Mouse (Mus musculus) CH12.LX (cell line): ENCODE measurements around the gene Bcas1. TPM values are rescaled to one million over a fixed set of nuclear protein-coding genes. Genes with fewer than 3 reads are reported as not detected.

Experiments
- DNase-seq: peaks from one replicate; pipeline ENCODE4 v3.0.0-alpha.2; 2013; ENCODE audit errors: extremely low read depth
- H3K27ac ChIP-seq: 2 replicates; pipeline ENCODE4 v1.5.1; 2012; ENCODE audit warnings: low read depth, mild to moderate bottlenecking, control low read depth, moderate library complexity; ENCODE audit not compliant: insufficient read depth
- H3K27me3 ChIP-seq: replicated peaks from 2 replicates; pipeline ENCODE3; 2012; ENCODE audit warnings: inconsistent platforms
- H3K36me3 ChIP-seq, 2 experiments: replicated peaks in 1 of 2; 2 replicates each; pipeline versions ENCODE3 to v1.6.1; 2012; ENCODE audit warnings: inconsistent platforms in 1 of 2, low read length in 1 of 2, mild to moderate bottlenecking in 1 of 2, mixed read lengths in 1 of 2, moderate library complexity in 1 of 2; ENCODE audit not compliant: control insufficient read depth in 1 of 2, insufficient read depth in 1 of 2
- H3K4me1 ChIP-seq, 2 experiments: 2 replicates each; pipeline ENCODE4 v1.6.1; 2012; ENCODE audit warnings: inconsistent platforms in 1 of 2, moderate library complexity in 1 of 2; ENCODE audit not compliant: insufficient read depth in 2 of 2, control insufficient read depth in 1 of 2
- H3K4me2 ChIP-seq: 2 replicates; pipeline ENCODE4 v1.6.1; 2012; ENCODE audit warnings: low read depth, mild to moderate bottlenecking, control low read depth; ENCODE audit not compliant: poor library complexity, insufficient read depth, severe bottlenecking
- H3K4me3 ChIP-seq, 3 experiments: fragments of 150-350 bp in 1 of 3; sonication (generic) in 1 of 3; replicated peaks in 1 of 3; 2 replicates each; pipeline versions ENCODE3 to v1.5.1; 2011 to 2012; ENCODE audit warnings: low read depth in 2 of 3, low read length in 2 of 3, mild to moderate bottlenecking in 2 of 3, moderate library complexity in 2 of 3, control low read depth in 1 of 3, improper control_type of control experiment in 1 of 3, inconsistent platforms in 1 of 3, mixed read lengths in 1 of 3; ENCODE audit not compliant: poor library complexity in 1 of 3
- H3K79me2 ChIP-seq: replicated peaks from 2 replicates; pipeline ENCODE4 v1.6.1; 2012; ENCODE audit warnings: mild to moderate bottlenecking, moderate library complexity; ENCODE audit not compliant: control insufficient read depth, poor library complexity, insufficient read depth, severe bottlenecking; ENCODE audit errors: extremely low read depth
- H3K9ac ChIP-seq: 2 replicates; pipeline ENCODE4 v1.6.1; 2012; ENCODE audit warnings: low read depth, mild to moderate bottlenecking, control low read depth, moderate library complexity; ENCODE audit not compliant: insufficient read depth
- H3K9me3 ChIP-seq: replicated peaks from 2 replicates; pipeline ENCODE3; 2012; ENCODE audit warnings: low read length, inconsistent platforms, mixed read lengths
- CTCF ChIP-seq, 2 experiments: IDR thresholded peaks in 1 of 2; conservative IDR thresholded peaks in 1 of 2; 2 replicates each; pipeline ENCODE4 v1.5.1; 2011 to 2012; ENCODE audit warnings: low read depth in 2 of 2, low read length in 2 of 2, improper control_type of control experiment in 1 of 2, inconsistent platforms in 1 of 2, mild to moderate bottlenecking in 1 of 2, moderate library complexity in 1 of 2
- IRF4 ChIP-seq: IDR thresholded peaks from 2 replicates; pipeline ENCODE4 v1.6.1; 2014; ENCODE audit warnings: low read depth, mild to moderate bottlenecking, inconsistent platforms, low read length, improper control_type of control experiment
- KAT2A ChIP-seq: IDR thresholded peaks from 2 replicates; pipeline ENCODE4 v1.6.1; 2012; ENCODE audit warnings: low read length, improper control_type of control experiment, inconsistent platforms; ENCODE audit not compliant: insufficient replicate concordance
- MAX ChIP-seq: IDR thresholded peaks from 2 replicates; pipeline ENCODE4 v1.6.1; 2011; ENCODE audit warnings: low read length, improper control_type of control experiment
- MAZ ChIP-seq: IDR thresholded peaks from 2 replicates; pipeline ENCODE4 v1.6.1; 2012; ENCODE audit warnings: low read depth, mild to moderate bottlenecking, inconsistent platforms, low read length, improper control_type of control experiment, moderate library complexity
- NRF1 ChIP-seq: IDR thresholded peaks from 2 replicates; pipeline ENCODE4 v1.6.1; 2014; ENCODE audit warnings: low read depth, mild to moderate bottlenecking, inconsistent platforms, low read length, improper control_type of control experiment, moderate library complexity
- PAX5 ChIP-seq: IDR thresholded peaks from 2 replicates; pipeline ENCODE4 v1.6.1; 2012; ENCODE audit warnings: low read length, inconsistent platforms, mixed read lengths
- POLR2AphosphoS2 ChIP-seq: IDR thresholded peaks from 2 replicates; pipeline ENCODE4 v1.6.1; 2011; ENCODE audit warnings: low read depth, low read length, improper control_type of control experiment
- RAD21 ChIP-seq: IDR thresholded peaks from 2 replicates; pipeline ENCODE4 v1.6.1; 2011; ENCODE audit warnings: low read depth, mild to moderate bottlenecking, low read length, improper control_type of control experiment, moderate library complexity
- RCOR1 ChIP-seq: conservative IDR thresholded peaks from 2 replicates; pipeline ENCODE4 v1.6.1; 2012; ENCODE audit warnings: low read depth, mild to moderate bottlenecking, inconsistent platforms, low read length, improper control_type of control experiment
- SIN3A ChIP-seq: IDR thresholded peaks from 2 replicates; pipeline ENCODE4 v1.6.1; 2012; ENCODE audit warnings: low read length, improper control_type of control experiment, inconsistent platforms
- SMC3 ChIP-seq: IDR thresholded peaks from 2 replicates; pipeline ENCODE4 v1.6.1; 2011; ENCODE audit warnings: low read depth, low read length, improper control_type of control experiment
- TBP ChIP-seq: conservative IDR thresholded peaks from 2 replicates; pipeline ENCODE4 v1.6.1; 2011; ENCODE audit warnings: low read depth, low read length, improper control_type of control experiment
- TCF12 ChIP-seq: IDR thresholded peaks from 2 replicates; pipeline ENCODE4 v1.6.1; 2014; ENCODE audit warnings: low read depth, mild to moderate bottlenecking, inconsistent platforms, low read length, improper control_type of control experiment
- USF1 ChIP-seq: IDR thresholded peaks from 2 replicates; pipeline ENCODE4 v1.6.1; 2014; ENCODE audit warnings: low read depth, mild to moderate bottlenecking, inconsistent platforms, low read length, improper control_type of control experiment
- ZC3H11A ChIP-seq: IDR thresholded peaks from 2 replicates; pipeline ENCODE4 v1.6.1; 2012; ENCODE audit warnings: low read depth, mild to moderate bottlenecking, inconsistent platforms, low read length, improper control_type of control experiment
- ZKSCAN1 ChIP-seq: IDR thresholded peaks from 2 replicates; pipeline ENCODE4 v1.6.1; 2012; ENCODE audit warnings: low read depth, inconsistent platforms, low read length, improper control_type of control experiment, borderline replicate concordance
- ZNF384 ChIP-seq: IDR thresholded peaks from 2 replicates; pipeline ENCODE4 v1.6.1; 2012; ENCODE audit warnings: low read depth, low read length, improper control_type of control experiment, inconsistent platforms
- dilution Hi-C: fragments of 300-500 bp; cut with MboI; formaldehyde crosslinking; loops from 2 replicates; pipeline ENCODE4 v1.14.3; 2020; ENCODE audit warnings: low sequenced_read_pairs; ENCODE audit not compliant: extremely low pct_unique_long_range_greater_than_20kb, extremely low pct_ligation_motif_present
- in situ Hi-C: fragments of 300-500 bp; cut with MboI; formaldehyde crosslinking; loops from 3 replicates; pipeline ENCODE4 v1.14.3; 2019; ENCODE audit warnings: low sequenced_read_pairs, low pct_ligation_motif_present, low pct_unique_long_range_greater_than_20kb, mixed read lengths
- polyA plus RNA-seq: library from polyadenylated mRNA; unstranded; fragments of >175 nt; gene quantifications from 2 replicates; pipeline ENCODE4 v1.2.1, GENCODE M21; 2012; ENCODE audit warnings: low read depth; ENCODE audit not compliant: insufficient read length
- total RNA-seq, 2 experiments: library from RNA; depleted of rRNA; stranded (reverse); fragments of 300-350 nt in 1 of 2; fragments of >200 nt in 1 of 2; gene quantifications; 2 replicates each; pipeline ENCODE4 v1.2.3; 2012 to 2014

The Bcas1 gene
- total and polyA plus RNA-seq, 3 experiments, result 0.17 TPM; not detected in 2

DNA sequence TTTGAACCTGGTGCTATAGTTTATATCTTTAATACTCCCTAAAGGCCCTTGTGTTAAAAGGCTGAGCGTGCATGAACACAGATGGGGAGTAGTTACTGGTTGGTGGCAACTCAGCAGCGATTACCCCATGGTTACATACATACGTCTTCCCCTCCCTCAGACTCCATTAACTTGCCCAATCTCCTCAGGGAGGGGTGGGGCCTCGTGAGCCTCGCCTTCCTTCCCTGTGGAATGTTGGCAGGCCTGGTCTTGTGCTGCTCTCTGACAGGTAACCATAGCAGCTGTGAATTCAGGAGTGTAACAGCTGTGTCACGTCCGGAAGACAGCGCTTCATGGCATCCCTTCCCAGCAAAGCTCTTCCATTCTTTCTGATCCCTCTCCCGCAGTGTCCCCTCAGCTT lies 118.7 kb downstream of the Bcas1 start:
- no peaks in the 10 kb centered on the region for H3K27me3 ChIP-seq
- DNase-seq, result no peak
- H3K36me3 ChIP-seq, result no peaks in the 10 kb centered on the region
- H3K4me1 ChIP-seq, result peaks cover 26 to 32% of the 10 kb centered on the region in 2 experiments
- no peak overlapping the region for H3K4me3 ChIP-seq
- TF ChIP-seq TCF12 (no peak), RCOR1 (no peak), CTCF (conservative IDR thresholded peaks at IDR 0.05 in 1 of 2, IDR thresholded peaks at IDR 0.05 in 1 of 2; ENCODE audit: low read depth in 2 of 2, low read length in 2 of 2) (no peak), ZNF384 (no peak), SMC3 (no peak), PAX5 (no peak), MAZ (no peak), IRF4 (no peak)
- TF ChIP-seq, all 38 proteins: peak for 0
- dilution Hi-C loops (no loop called here), in situ Hi-C loops (no loop called here)
- H3K27ac ChIP-seq, result no peak overlapping the region
- no peaks in the 10 kb centered on the region for H3K79me2 ChIP-seq
- H3K4me2 ChIP-seq, result no peak overlapping the region
- no peak overlapping the region for H3K9ac ChIP-seq
- no peaks in the 10 kb centered on the region for H3K9me3 ChIP-seq

DNA sequence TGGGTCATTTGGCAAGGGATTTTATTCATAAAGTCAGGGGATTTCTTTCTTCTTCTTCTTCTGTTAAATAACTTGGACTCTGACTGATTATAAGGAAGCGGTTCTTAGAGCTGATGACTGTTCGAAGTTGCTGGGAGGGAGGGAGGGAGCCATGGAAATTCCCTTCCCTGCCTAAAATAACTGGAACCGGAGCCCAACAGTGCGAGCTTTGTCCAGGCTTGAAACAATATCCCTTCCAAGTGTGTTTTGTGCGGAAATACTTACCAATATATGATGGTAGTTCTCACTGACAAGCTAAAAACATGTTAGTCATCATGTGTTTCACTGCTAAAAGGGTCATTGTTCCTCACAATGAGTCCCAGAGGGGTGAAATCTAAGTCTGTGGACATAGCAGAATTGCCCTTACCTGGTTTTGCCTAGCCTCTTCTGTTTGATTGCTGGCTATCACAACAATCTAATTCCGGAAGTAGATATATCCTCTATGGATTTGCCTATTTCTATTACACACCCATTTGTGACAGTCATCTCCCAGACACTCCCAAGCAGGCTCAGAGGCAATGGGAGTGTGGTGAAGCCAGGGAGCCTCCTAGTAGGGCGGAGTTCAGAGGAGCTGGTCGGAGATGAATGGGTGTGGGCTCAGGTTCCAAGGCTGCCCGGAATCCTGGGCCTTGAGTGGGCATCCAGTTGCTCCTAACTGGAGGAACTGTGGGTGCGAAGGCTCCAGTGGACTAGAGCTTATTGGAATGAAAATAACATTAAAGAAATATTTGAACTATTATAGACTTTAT lies 119.4 kb downstream of the Bcas1 start:
- H3K36me3 ChIP-seq, result no peaks in the 10 kb centered on the region
- peaks cover 26 to 32% of the 10 kb centered on the region in 2 experiments for H3K4me1 ChIP-seq
- no peak overlapping the region for H3K4me2 ChIP-seq
- in situ Hi-C loops, result no loop called here
- H3K27ac ChIP-seq, result no peak overlapping the region
- no peak overlapping the region for H3K4me3 ChIP-seq
- H3K27me3 ChIP-seq, result no peaks in the 10 kb centered on the region
- no peaks in the 10 kb centered on the region for H3K9me3 ChIP-seq
- H3K9ac ChIP-seq, result no peak overlapping the region
- H3K79me2 ChIP-seq, result no peaks in the 10 kb centered on the region
- TF ChIP-seq USF1 (no peak), KAT2A (no peak), TCF12 (no peak), PAX5 (no peak), ZKSCAN1 (no peak), TBP (no peak), SIN3A (no peak), NRF1 (no peak), ZC3H11A (no peak), MAX (no peak), POLR2AphosphoS2 (no peak), RAD21 (no peak)
- DNase-seq, result no peak
- dilution Hi-C loops, result no loop called here
